Mouse (Mus musculus) cerebellum, postnatal 36 days (tissue): ENCODE measurements around the gene Apbb2.

Experiments
- DNase-seq, 2 experiments: peaks; one replicate each; pipeline ENCODE4 v3.0.0; 2021 to 2022; ENCODE audit warnings: mixed read lengths in 2 of 2

The Apbb2 gene

DNA sequence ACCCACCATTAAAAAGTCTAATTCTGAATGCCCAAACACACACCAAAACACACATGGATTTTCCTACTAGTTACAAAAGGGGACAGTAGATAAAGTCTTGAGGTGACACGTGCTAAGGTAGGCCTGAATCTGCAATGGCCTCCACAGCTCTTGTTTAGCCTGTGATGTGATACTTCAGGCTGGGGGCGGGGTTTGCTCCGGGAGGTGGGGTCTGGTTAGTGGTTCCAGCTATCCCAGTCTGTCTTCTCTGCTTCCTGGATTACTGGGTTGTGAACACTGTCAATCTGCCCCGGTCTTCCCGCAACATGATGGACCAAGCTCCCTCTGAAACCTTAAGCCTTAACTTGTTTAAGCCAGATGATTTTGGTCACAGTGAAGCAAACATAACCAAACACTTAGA, 210.0 kb downstream of the Apbb2 start:
- DNase-seq, result no peak

GRCm38 (mm10) chr5:66407948-66408347, 210.6 kb downstream of the Apbb2 start:
- no peak for DNase-seq

DNA sequence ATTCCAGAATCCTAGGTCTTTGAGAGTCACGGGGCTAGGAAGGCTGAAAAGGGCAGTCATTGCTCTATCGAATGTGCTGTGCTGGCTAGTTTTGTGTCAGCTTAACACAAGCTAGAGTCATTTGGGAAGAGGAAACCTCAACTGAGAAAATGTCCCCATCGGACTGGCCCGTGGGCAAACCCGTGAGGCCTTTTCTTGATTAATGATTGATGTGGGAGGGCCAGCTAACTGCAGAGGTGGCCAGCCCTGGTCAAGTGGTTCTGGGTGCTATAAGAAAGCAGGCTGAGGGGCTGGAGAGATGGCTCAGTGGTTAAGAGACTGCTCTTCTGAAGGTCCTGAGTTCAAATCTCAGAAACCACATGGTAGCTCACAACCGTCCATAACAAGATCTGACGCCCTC, 212.2 kb downstream of the Apbb2 start:
- no peak for DNase-seq

- DNase-seq, result no peak
Observed at GRCm38 (mm10) chr5:66405731-66406399, 212.7 kb downstream of the Apbb2 start.

DNA sequence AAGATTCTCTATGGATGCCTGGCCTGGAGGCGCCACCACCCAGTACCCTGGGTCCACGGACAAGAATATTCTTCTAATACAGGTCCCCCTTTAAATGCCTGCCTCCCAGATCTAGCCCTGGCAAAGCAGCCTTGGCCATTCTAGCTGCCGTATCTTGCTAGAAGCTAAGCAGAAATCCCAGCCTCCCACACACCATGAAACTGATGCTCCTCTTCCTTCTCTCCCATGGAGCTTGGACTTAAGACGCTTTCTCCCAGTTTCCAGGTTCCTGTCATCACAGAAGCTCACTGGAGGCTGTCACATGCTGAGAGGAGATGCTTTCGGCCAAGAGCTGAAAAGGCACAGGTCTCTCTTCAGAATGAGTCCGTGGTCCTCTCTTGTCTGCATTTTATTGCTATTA, 213.3 kb downstream of the Apbb2 start:
- DNase-seq, result no peak

DNA sequence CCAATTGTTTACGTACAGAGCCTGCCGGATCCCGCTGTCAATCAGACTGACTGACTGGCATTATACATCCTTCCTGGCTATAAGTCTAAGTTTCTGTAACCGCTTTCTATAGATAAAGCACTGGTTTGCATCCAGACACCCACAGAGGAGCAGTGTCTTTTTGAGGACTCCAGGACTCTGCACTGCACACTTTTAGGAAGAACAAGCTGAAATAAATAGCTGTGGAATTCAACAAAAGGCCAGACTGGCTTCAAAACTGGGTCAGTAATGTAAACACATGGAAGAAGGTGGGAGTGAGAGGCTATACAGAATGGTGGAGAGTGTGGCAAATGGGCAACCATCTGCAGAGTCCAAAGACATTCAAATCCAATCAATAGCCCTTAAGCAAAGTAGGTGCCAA, 218.0 kb downstream of the Apbb2 start:
- no peak for DNase-seq

DNA sequence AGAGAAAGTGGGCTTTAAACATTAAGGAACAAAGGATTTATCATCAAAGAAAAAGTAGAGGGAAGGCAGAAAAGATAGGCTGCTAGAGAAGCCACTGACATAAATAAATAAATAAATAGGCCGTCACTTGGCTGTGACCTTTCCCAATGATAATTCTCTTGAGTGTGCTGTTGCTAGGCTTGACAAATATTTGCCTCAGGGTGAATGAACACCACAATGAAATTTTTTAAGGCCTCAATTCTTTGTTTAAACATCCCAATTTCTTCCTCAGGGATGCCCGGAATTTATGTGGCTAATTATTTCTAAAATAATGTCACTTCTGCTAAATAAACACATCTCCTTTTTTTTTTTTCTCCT, 219.3 kb downstream of the Apbb2 start:
- DNase-seq, result no peak

DNA sequence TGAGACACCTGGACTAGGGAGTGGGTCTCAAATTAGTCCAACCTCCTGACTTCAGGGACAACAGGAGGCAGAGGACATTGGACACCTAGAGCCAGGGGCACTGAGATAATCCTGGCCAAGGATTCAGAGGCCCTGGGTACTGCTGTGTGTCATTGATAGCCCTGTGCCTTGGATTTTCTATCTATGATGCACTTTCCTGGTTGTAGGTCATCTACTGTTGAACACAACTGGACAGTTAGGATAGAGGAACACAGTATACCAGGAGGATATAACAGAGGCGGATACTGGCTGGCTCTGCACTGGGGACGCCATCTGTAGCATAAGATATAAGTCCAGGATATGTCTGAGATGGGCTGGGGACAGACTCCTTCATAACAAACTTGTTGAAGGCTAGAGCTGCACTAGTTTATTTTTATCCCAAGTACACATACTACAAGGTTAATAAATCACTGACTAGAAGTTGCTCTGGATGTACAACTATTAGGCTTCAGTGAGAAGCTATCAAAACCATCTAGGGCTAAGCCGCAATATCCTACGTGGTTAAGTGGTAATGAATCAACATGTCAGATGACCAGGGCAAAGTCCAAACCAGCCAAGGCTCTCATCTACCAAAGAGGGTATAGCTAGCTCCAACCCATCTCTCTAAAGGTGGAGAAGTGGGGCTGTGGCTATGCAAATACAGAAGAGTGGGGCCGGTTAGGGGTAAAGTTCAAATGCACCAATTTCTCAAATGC, 219.9 kb downstream of the Apbb2 start:
- DNase-seq, result no peak

- DNase-seq, result peak; percentile 38 to 50
Observed at GRCm38 (mm10) chr5:66393767-66394446, 224.7 kb downstream of the Apbb2 start.

DNA sequence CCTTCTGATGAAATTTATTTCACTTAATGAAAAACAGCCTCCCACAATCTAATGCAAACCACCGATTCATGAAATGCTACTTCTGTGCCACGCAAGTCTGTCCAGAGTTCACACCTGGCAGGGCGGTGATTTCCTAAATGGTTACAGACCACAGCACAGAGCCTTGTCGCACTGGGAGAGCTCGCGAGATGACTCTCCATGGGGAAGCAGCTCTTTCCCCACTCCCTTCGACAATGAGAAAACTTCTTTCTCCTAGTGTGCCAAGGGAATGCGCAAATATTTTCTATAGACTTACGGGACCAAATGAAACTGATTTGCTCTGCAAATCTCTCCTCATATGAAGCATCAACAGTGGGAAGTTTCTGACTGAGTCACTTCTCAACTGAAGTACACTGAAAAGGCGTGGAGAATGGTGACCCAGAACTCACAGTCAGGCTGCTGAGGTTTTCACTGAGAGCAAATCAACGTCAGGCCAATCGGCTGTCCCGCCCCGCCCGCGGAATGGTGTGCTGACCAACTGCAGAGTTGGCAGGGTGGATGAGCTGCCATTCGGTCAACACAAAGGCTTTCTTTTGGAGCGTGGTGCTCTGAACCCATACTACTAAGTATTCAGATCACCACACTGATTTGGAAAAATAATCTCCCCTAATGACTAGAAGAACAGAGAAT, 225.6 kb downstream of the Apbb2 start:
- DNase-seq, result peak; percentile 22 to 27

DNA sequence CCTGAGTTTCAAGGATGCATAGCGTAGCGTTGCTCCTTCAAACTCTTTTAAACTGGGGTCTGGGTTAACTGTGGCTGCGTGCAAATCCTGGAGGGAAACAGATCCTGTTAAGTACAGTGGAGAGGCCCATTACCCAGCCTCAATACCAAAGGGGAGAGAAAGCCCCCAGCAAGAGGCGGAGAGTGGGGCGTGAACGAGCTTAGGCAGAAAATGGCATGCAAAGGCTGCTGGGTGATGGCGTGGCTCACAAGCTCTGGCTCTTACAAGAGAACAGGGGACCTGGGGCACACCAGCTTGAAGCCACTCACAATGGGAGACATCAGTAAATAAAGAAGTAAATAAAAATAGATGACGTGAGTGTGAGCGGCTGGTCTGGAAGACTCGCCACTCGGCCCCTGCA, 226.8 kb downstream of the Apbb2 start:
- DNase-seq, result no peak

DNA sequence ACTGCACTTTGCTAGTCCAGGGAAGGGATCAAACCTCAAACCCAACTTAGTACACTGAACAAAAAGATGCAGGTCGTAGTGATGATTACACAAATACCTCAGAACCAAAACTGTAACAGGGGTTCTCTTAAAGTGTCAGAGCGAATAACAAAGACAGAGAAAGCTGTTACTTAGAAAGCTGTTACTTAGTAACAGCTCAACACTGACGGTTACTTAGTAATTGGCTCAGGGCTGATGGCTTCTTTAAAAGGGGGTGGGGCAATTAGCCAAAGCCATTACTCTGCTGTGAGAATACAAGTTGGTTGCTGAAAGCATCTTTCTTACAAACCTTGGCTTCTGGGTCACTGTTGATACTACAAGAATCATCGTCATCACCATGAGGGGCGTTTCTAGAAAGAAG, 227.3 kb downstream of the Apbb2 start:
- DNase-seq, result no peak

DNA sequence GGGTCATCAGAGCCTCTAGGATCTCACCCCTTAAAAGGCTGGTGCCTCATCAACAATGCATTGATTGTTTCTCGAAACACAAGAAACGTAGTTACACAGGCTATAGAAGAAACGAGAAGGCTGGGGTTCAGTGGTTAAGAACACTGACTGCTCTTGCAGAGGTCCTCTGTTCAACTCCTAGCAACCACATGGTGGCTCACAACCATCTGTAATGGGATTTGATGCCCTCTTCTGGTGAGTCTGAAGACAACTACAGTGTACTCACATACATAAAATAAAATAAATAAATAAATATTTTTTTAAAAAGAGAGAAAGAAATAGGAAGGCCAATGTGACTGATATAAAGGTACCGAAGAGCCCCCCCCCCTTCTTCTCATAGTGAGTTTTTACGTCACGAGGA, 228.0 kb downstream of the Apbb2 start:
- no peak for DNase-seq

DNA sequence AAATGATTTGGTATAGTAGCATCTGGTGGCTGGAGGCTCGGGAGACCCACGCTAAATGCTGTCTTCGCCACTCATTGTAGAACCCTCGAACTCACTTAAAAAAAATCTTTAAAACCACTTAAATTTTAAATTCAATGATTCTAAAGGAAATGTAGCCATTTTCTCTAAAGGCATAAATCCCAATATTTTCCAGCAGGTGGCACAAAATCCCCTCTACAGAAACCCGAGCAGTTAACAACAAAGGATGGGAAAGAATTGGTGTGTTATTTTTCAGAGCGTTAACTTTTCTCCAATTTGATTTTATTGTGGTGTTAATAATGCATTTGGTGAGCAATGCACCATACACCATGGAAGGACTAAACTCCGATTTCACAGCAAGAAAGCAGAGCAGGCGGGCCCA, 231.1 kb downstream of the Apbb2 start:
- no peak for DNase-seq

DNA sequence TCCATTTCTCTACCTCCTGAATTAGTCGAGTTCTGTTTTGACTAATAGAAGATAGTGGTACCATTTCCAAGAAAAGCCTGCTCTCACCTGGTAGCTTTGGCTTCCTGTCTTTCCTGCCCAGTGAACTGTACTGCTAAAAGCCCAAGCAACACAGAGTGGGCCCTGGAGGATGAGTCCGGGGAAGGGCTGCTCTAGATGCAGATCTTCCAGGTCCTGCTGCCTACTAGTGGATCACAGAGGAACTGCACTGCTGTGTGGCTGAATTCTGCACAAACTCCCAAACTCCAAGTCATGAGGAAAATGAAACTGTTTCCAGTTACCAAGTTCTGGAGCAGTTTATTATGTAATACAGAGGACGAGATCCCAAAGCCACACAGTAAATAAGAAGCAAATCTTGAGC, 232.9 kb downstream of the Apbb2 start:
- DNase-seq, result peak; percentile 52 to 54

GRCm38 (mm10) chr5:66384806-66385446, 233.7 kb downstream of the Apbb2 start:
- DNase-seq, result peak in 1 of 2 experiments; percentile 20

GRCm38 (mm10) chr5:66384114-66384513, 234.5 kb downstream of the Apbb2 start:
- no peak for DNase-seq

GRCm38 (mm10) chr5:66382111-66382510, 236.5 kb downstream of the Apbb2 start:
- DNase-seq, result no peak

GRCm38 (mm10) chr5:66378968-66379367, 239.6 kb downstream of the Apbb2 start:
- no peak for DNase-seq

GRCm38 (mm10) chr5:66376589-66377270, 241.9 kb downstream of the Apbb2 start:
- no peak for DNase-seq

GRCm38 (mm10) chr5:66374413-66374812, 244.2 kb downstream of the Apbb2 start:
- DNase-seq, result no peak

- no peak for DNase-seq
Observed at GRCm38 (mm10) chr5:66373515-66374164, 244.9 kb downstream of the Apbb2 start.
